Mouse (Mus musculus) embryonic facial prominence, embryonic 14.5 days (tissue): ENCODE measurements at regions not wholly inside any gene's neighbourhood (a gene's known extent, or its start where the extent isn't known, plus 50 kb on each side); places are given as distances from the start of the nearest gene placed in this dataset.
A peak's percentile ranks its signal among the peaks of the same experiment; 100 is the strongest.

Experiments
- ATAC-seq: fragments of 200-750 bp; cut with Nextera tagmentation; 2 replicates; pipeline ENCODE4 v1.8.0; 2017; ENCODE audit warnings: low read depth, moderate number of reproducible peaks, moderate TSS enrichment
- DNase-seq: peaks from one replicate; pipeline ENCODE4 v3.0.0-alpha.2; 2015; ENCODE audit warnings: low spot score
- H3K27ac ChIP-seq: fragments of 300-500 bp; sonication (generic); replicated peaks from 2 replicates; pipeline ENCODE4 v1.5.1; 2014; ENCODE audit warnings: low read depth, mild to moderate bottlenecking, low read length, moderate library complexity
- H3K27me3 ChIP-seq: fragments of 300-500 bp; sonication (generic); replicated peaks from 2 replicates; pipeline ENCODE4 v1.6.1; 2014; ENCODE audit warnings: low read length; ENCODE audit not compliant: control insufficient read depth, insufficient read depth
- H3K36me3 ChIP-seq: fragments of 300-500 bp; sonication (generic); 2 replicates; pipeline ENCODE4 v1.6.1; 2014; ENCODE audit warnings: low read length, mixed read lengths; ENCODE audit not compliant: control insufficient read depth, insufficient read depth
- H3K4me1 ChIP-seq: fragments of 300-500 bp; sonication (generic); 2 replicates; pipeline ENCODE4 v1.6.1; 2014; ENCODE audit warnings: antibody characterized with exemption, low read length; ENCODE audit not compliant: control insufficient read depth, insufficient read depth
- H3K4me2 ChIP-seq: fragments of 300-500 bp; sonication (generic); 2 replicates; pipeline ENCODE4 v1.6.1; 2014; ENCODE audit warnings: low read depth, mild to moderate bottlenecking, low read length, moderate library complexity, mixed read lengths
- H3K4me3 ChIP-seq: fragments of 300-500 bp; sonication (generic); 2 replicates; pipeline ENCODE4 v1.5.1; 2014; ENCODE audit warnings: low read depth, mild to moderate bottlenecking, low read length
- H3K9ac ChIP-seq: fragments of 300-500 bp; sonication (generic); 2 replicates; pipeline ENCODE4 v1.6.1; 2014; ENCODE audit warnings: low read depth, mild to moderate bottlenecking, low read length, moderate library complexity, mixed read lengths
- H3K9me3 ChIP-seq: fragments of 300-500 bp; sonication (generic); 2 replicates; pipeline ENCODE4 v1.6.1; 2016; ENCODE audit warnings: low read length; ENCODE audit not compliant: control insufficient read depth
- WGBS: fragments of 180-500 bp; shearing (Covaris S2); extraction: QIAGEN DNeasy Blood & Tissue Kit; methylation state at CpG from one replicate; pipeline ENCODE4 v1.1.7; 2014; 5-methylcytosine and 5-hydroxymethylcytosine counted together

DNA sequence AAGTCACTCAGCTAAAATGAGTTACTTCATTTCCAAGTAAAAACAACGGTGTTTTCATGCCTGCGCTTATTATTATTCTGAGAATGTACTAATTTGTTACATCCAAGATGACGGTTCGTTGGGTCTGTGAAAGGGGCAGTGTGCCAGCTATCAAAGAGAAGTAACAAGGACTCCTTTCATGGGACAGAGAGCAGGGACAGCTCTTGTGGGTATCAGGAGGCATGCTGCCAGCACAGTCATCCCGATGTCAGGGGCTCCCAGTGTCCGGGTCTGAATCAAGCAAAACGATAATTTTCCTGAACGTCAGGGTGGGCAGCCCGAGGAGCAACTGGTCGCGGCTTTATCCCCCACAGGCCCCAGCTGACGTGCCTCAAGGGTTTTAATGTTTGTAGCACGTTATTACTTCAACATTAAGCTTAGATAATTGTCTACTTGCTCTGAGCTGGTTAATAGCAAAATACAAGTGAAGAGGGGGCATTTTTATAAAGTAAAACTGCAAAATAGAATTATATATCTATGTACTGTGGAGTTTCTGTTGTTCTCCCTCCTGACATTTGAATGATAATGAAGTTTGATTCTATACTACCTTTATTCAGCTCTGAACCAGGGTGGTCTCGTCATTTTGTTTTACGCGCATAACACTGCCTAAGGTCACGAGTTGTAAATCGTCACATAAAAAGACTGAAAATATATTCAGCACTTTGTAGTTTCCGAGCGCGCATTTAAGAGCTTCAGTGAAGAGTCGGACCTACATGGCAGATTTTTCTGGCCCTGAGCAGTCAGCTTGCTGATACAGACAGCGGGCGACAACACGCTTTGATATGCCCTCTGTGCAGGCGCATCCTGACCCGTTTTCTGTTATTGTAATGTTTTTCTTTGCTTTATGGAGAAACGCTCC is 206.2 kb upstream of the Sox2 start:
- H3K27me3 ChIP-seq: peaks cover 17% of the 10 kb centered on the region; the same call in 1 of the 2 replicates
- H3K4me1 ChIP-seq: no peaks in the 10 kb centered on the region; the same call in 1 of the 2 replicates

DNA sequence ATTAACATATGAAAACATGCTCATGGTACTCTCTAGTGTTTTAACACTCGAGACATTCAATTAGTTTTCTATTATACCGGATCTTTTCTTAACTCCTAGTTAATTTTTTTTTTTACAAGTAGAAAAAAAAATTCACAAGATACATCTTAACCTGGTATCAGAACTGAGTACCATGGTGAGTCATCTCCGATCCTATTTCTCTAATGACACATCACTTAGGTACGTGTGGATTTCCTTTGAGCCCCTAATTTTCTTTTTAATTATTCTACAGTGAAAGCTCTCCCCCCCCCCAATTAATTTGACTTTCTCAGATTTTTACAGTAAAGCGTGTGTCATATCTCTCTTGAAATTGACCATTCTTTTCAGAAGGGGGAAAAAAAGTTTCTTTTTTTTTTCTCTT is 206.9 kb upstream of the Sox2 start:
- WGBS: 57% methylated on average over 5 of the region's 5 CpGs
- Histone ChIP-seq H3K27me3 (peaks cover 17% of the 10 kb centered on the region; the same call in 1 of the 2 replicates), H3K4me2 (no peak overlapping the region), H3K9me3 (no peaks in the 10 kb centered on the region), H3K9ac (no peak overlapping the region), H3K4me3 (no peak overlapping the region), H3K27ac (no peak overlapping the region), H3K36me3 (no peaks in the 10 kb centered on the region), H3K4me1 (no peaks in the 10 kb centered on the region; the same call in 1 of the 2 replicates)
- ATAC-seq: no peak
- no peak for DNase-seq

More for the DNA sequence above, 206.2 kb upstream of the Sox2 start:
- Histone ChIP-seq H3K9me3 (no peaks in the 10 kb centered on the region), H3K4me3 (no peak overlapping the region), H3K36me3 (no peaks in the 10 kb centered on the region), H3K27ac (no peak overlapping the region), H3K9ac (no peak overlapping the region), H3K4me2 (peak overlapping the region; percentile 28)
- ATAC-seq: no peak; the same call in 1 of the 2 replicates
- 35% methylated on average over 28 of the region's 28 CpGs for WGBS
- DNase-seq: peak; percentile 62

DNA sequence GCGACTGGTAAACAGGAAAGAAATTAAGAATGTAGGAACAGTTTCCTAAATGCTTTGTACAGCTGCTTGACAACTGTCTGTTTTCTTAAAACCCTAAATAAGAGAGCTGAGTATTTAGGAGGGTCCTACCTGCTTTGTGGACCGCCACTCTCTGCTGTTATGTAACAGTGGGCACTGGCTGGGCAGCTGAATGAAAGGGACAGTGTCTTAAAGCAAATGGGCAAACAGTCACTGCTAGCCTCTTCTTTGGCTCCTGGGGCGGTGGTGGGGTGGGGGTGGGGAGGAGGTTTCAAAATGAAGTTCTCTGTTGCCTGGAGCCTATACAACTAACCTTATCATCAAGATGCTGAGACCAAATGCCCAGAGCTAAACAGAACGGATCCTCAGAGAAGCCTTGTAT is 208.4 kb upstream of the Sox2 start:
- no peaks in the 10 kb centered on the region; the same call in 1 of the 2 replicates for H3K4me1 ChIP-seq
- ATAC-seq (no peak), DNase-seq (no peak)
- no peak overlapping the region for H3K9ac ChIP-seq
- whole genome bisulfite sequencing: 35% methylated on average over 4 of the region's 4 CpGs
- H3K4me3 ChIP-seq: no peak overlapping the region
- H3K9me3 ChIP-seq: no peaks in the 10 kb centered on the region
- H3K4me2 ChIP-seq: no peak overlapping the region
- no peak overlapping the region for H3K27ac ChIP-seq
- no peaks in the 10 kb centered on the region for H3K36me3 ChIP-seq
- H3K27me3 ChIP-seq: peaks cover 17% of the 10 kb centered on the region; the same call in 1 of the 2 replicates

DNA sequence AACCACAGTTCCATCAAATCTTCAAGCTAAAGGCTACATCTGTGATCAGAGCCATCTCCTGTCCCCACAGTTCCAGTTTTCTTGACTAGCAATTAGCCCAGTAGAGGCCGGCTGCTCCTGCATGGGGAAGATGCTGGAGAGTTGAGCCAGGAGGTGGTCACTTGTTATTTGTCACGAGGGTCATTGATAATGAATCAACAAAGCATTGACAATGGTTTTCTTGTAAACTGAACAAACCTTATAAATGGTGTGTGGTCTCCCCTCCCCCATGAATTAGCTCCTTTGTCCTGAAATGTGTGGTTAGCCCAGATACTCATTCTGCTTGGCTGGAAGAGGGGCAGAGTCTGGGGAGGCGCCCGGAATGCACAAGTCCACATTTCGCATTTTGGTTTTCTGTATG is 208.9 kb upstream of the Sox2 start:
- peak; percentile 47 for DNase-seq

DNA sequence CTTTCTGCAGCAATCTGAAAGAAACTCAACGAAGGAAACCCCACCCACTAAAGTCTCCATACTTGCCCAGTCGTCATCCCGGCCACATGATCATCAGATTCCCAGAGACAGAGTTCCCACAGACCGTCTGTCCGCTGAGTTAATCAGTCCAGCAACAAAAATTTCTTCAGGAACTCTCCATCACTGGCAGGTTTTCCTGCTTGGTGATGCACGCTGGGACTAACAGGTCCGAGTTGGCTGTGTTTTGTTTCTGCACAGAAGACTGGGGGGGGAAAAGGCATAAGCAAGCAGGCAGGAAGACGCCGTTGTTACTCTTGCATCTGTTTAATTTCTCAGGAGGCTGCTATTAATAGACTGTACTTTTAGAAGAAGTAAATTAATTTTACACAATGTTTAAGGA is 215.3 kb upstream of the Sox2 start:
- no peak overlapping the region for H3K27ac ChIP-seq
- DNase-seq (no peak), ATAC-seq (no peak)
- H3K36me3 ChIP-seq: no peaks in the 10 kb centered on the region
- no peak overlapping the region for H3K4me3 ChIP-seq
- 0 out of 2 replicates have a peak overlapping the region, but pooled peaks have one; percentile 8 for H3K4me2 ChIP-seq
- WGBS: 50% methylated on average over 9 of the region's 9 CpGs
- H3K9ac ChIP-seq: no peak overlapping the region
- H3K9me3 ChIP-seq: no peaks in the 10 kb centered on the region
- no peaks in the 10 kb centered on the region for H3K4me1 ChIP-seq
- H3K27me3 ChIP-seq: no peaks in the 10 kb centered on the region

More for the DNA sequence above, 208.9 kb upstream of the Sox2 start:
- Histone ChIP-seq H3K9ac (no peak overlapping the region), H3K27me3 (peaks cover 17% of the 10 kb centered on the region; the same call in 1 of the 2 replicates), H3K4me2 (no peak overlapping the region), H3K9me3 (no peaks in the 10 kb centered on the region), H3K4me3 (no peak overlapping the region), H3K4me1 (no peaks in the 10 kb centered on the region; the same call in 1 of the 2 replicates), H3K27ac (no peak overlapping the region), H3K36me3 (no peaks in the 10 kb centered on the region)
- peak; percentile 67; the same call in 1 of the 2 replicates for ATAC-seq
- WGBS: 33% methylated on average over 5 of the region's 5 CpGs

DNA sequence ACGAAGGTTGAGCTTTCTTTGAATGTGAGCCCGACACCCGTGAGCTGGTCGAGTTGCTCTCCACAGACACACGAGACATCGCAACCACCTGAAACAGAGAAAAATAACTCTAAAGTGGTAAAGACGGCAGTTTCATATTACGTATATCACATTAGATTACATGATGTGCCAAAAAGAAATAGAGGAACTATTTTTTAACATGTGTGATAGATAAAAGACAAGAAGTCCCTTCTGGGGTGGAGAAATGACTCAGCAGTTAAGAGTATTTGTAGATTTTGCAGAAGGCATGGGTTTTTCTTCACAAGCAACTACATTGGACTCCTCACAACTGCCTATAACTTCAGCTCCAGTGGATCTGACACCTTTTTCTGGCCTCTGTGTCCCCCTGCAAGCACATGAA is 222.2 kb upstream of the Sox2 start:
- WGBS: 86% methylated on average over 8 of the region's 8 CpGs
- Histone ChIP-seq H3K4me2 (no peak overlapping the region), H3K4me1 (no peaks in the 10 kb centered on the region), H3K27me3 (no peaks in the 10 kb centered on the region), H3K4me3 (no peak overlapping the region), H3K36me3 (no peaks in the 10 kb centered on the region), H3K9me3 (no peaks in the 10 kb centered on the region), H3K9ac (no peak overlapping the region), H3K27ac (no peak overlapping the region)
- DNase-seq (no peak), ATAC-seq (no peak)

DNA sequence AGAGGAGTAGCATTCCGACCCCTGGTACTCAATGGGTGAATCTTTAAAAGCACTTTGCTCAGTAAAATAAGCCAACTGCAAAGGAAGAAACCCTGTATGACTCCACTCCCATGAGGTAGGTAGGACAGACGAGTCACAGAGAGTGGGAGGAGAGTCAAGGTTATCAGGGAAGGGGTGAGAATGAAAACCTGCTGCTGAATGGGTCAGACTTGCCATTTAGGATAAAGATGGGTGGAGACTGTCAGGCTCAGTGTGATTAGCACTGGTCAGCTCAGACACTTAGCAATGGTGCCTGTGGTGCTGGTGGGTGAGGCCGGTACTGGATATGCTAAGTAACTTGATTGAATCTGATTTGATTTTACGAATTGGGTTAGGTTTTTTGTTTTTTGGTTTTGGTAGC is 222.7 kb upstream of the Sox2 start:
- H3K27ac ChIP-seq: no peak overlapping the region
- ATAC-seq (no peak), DNase-seq (no peak)
- H3K9ac ChIP-seq: no peak overlapping the region
- H3K27me3 ChIP-seq: no peaks in the 10 kb centered on the region
- no peaks in the 10 kb centered on the region for H3K4me1 ChIP-seq
- no peaks in the 10 kb centered on the region for H3K9me3 ChIP-seq
- WGBS: 90% methylated on average over 4 of the region's 4 CpGs
- H3K4me3 ChIP-seq: no peak overlapping the region
- no peaks in the 10 kb centered on the region for H3K36me3 ChIP-seq
- no peak overlapping the region for H3K4me2 ChIP-seq

DNA sequence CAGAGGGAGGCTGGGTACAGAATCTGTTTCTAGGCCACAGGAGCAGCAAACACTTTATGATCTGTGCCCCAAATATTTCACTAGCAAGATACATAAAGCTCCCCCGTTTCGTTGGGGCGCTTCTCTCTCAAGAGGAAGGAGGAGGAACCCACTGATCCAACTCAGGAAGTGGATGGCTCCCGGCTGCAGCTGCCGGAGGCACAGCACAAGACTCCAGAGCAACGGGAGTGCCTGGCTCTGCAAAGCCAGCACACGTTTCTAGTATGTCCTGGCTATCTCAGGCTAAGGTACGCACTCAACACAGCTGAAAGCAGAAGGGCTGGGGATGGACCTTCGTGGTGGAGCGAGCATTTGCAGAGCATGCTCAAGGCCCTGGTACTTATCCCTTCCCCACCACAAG is 223.2 kb upstream of the Sox2 start:
- DNase-seq (no peak), ATAC-seq (no peak)
- no peak overlapping the region for H3K27ac ChIP-seq
- H3K4me3 ChIP-seq: no peak overlapping the region
- 76% methylated on average over 10 of the region's 10 CpGs for WGBS
- H3K36me3 ChIP-seq: no peaks in the 10 kb centered on the region
- H3K9me3 ChIP-seq: no peaks in the 10 kb centered on the region
- H3K27me3 ChIP-seq: no peaks in the 10 kb centered on the region
- no peaks in the 10 kb centered on the region for H3K4me1 ChIP-seq
- no peak overlapping the region for H3K9ac ChIP-seq
- H3K4me2 ChIP-seq: no peak overlapping the region
